Mouse (Mus musculus): ENCODE measurements around the gene Tpst1. TPM values are rescaled to one million over a fixed set of nuclear protein-coding genes. Genes with fewer than 3 reads are reported as not detected.
A peak's percentile ranks its signal among the peaks of the same experiment; 100 is the strongest.
"Not testable (repeated sequence)": the region's sequence is repeated elsewhere in the genome, so short reads cannot be mapped to it uniquely, and the experiment has no call there.

Gene Tpst1
- polyA plus RNA-seq (2014; fragmentation: Nextera tagmentation; extraction: Ambion mirVana), result 57.0 and 63.1 TPM in 2 replicates

GRCm38 (mm10) chr5:130073026-130073425, at the start of gene Tpst1:
Gene Tpst1 (plus strand): TSS chr5:130073326.
- Histone ChIP-seq H3K9me3 (ENCODE audit: control insufficient read depth, low read length) (no peaks in the 10 kb centered on the region), H3K27me3 (ENCODE audit: control insufficient read depth, insufficient read depth, low read length) (no peaks in the 10 kb centered on the region), H3K27ac (ENCODE audit: low read depth, low read length) (no peak within 1 kb of the TSS), H3K9ac (ENCODE audit: low read length) (no peak within 1 kb of the TSS), H3K4me1 (ENCODE audit: control insufficient read depth, insufficient read depth, low read length) (no peaks in the 10 kb centered on the region), H3K4me2 (ENCODE audit: low read depth) (no peak within 1 kb of the TSS), H3K36me3 (ENCODE audit: control insufficient read depth, insufficient read depth, low read length) (no peaks in the 10 kb centered on the region), H3K4me3 (ENCODE audit: low read depth, low read length) (no peak within 1 kb of the TSS)
- 85% methylated on average over 6 of the region's 6 CpGs for WGBS
- no peak for DNase-seq (ENCODE audit: low spot score)
- ATAC-seq (ENCODE audit: insufficient read depth, low FRiP score, low TSS enrichment), result no peak

- Histone ChIP-seq H3K9me3 (ENCODE audit: control insufficient read depth, low read length) (no peaks in the 10 kb centered on the region), H3K27ac (ENCODE audit: low read depth, low read length) (no peak overlapping the region), H3K4me3 (ENCODE audit: low read depth, low read length) (peak overlapping the region; percentile 49), H3K27me3 (ENCODE audit: control insufficient read depth, insufficient read depth, low read length) (no peaks in the 10 kb centered on the region), H3K4me1 (ENCODE audit: control insufficient read depth, insufficient read depth, low read length) (no peaks in the 10 kb centered on the region), H3K36me3 (ENCODE audit: control insufficient read depth, insufficient read depth, low read length) (no peaks in the 10 kb centered on the region), H3K9ac (ENCODE audit: low read length) (peak overlapping the region; percentile 41), H3K4me2 (ENCODE audit: low read depth) (peak overlapping the region; percentile 73)
- under 1% methylated on average over 32 of the region's 32 CpGs for WGBS
- DNase-seq (ENCODE audit: low spot score) (peak; percentile 85), ATAC-seq (ENCODE audit: insufficient read depth, low FRiP score, low TSS enrichment) (peak; percentile 90)
Observed at GRCm38 (mm10) chr5:130023767-130024539, 49.2 kb upstream of the Tpst1 start.

- no peaks in the 10 kb centered on the region for H3K36me3 ChIP-seq (ENCODE audit: control insufficient read depth, insufficient read depth, low read length)
- DNase-seq (ENCODE audit: low spot score) (no peak), ATAC-seq (ENCODE audit: insufficient read depth, low FRiP score, low TSS enrichment) (no peak)
- H3K9ac ChIP-seq (ENCODE audit: low read length), result no peak overlapping the region
- H3K27ac ChIP-seq (ENCODE audit: low read depth, low read length), result no peak overlapping the region
- no peak overlapping the region for H3K4me2 ChIP-seq (ENCODE audit: low read depth)
- H3K4me1 ChIP-seq (ENCODE audit: control insufficient read depth, insufficient read depth, low read length), result peaks cover 2% of the 10 kb centered on the region; the same call in 1 of the 2 replicates
- H3K4me3 ChIP-seq (ENCODE audit: low read depth, low read length), result no peak overlapping the region
- H3K27me3 ChIP-seq (ENCODE audit: control insufficient read depth, insufficient read depth, low read length), result no peaks in the 10 kb centered on the region
- 82% methylated on average over 5 of the region's 5 CpGs for WGBS
- H3K9me3 ChIP-seq (ENCODE audit: control insufficient read depth, low read length), result no peaks in the 10 kb centered on the region
Observed at GRCm38 (mm10) chr5:130027134-130027533, 46.0 kb upstream of the Tpst1 start.

GRCm38 (mm10) chr5:130027696-130028095, 45.4 kb upstream of the Tpst1 start:
- H3K4me3 ChIP-seq (ENCODE audit: low read depth, low read length), result no peak overlapping the region
- peaks cover 2% of the 10 kb centered on the region; the same call in 1 of the 2 replicates for H3K4me1 ChIP-seq (ENCODE audit: control insufficient read depth, insufficient read depth, low read length)
- no peak for DNase-seq (ENCODE audit: low spot score)
- H3K4me2 ChIP-seq (ENCODE audit: low read depth), result no peak overlapping the region
- ATAC-seq (ENCODE audit: insufficient read depth, low FRiP score, low TSS enrichment), result no peak
- H3K27me3 ChIP-seq (ENCODE audit: control insufficient read depth, insufficient read depth, low read length), result no peaks in the 10 kb centered on the region
- 89% methylated on average over 7 of the region's 7 CpGs for WGBS
- no peaks in the 10 kb centered on the region for H3K9me3 ChIP-seq (ENCODE audit: control insufficient read depth, low read length)
- H3K36me3 ChIP-seq (ENCODE audit: control insufficient read depth, insufficient read depth, low read length), result no peaks in the 10 kb centered on the region
- H3K27ac ChIP-seq (ENCODE audit: low read depth, low read length), result no peak overlapping the region
- H3K9ac ChIP-seq (ENCODE audit: low read length), result no peak overlapping the region

- Histone ChIP-seq H3K9me3 (ENCODE audit: control insufficient read depth, low read length) (no peaks in the 10 kb centered on the region), H3K27me3 (ENCODE audit: control insufficient read depth, insufficient read depth, low read length) (no peaks in the 10 kb centered on the region), H3K36me3 (ENCODE audit: control insufficient read depth, insufficient read depth, low read length) (no peaks in the 10 kb centered on the region), H3K4me1 (ENCODE audit: control insufficient read depth, insufficient read depth, low read length) (peaks cover 2% of the 10 kb centered on the region; the same call in 1 of the 2 replicates), H3K4me2 (ENCODE audit: low read depth) (peak within 1 kb of the TSS; percentile 69), H3K27ac (ENCODE audit: low read depth, low read length) (peak within 1 kb of the TSS; percentile 92), H3K4me3 (ENCODE audit: low read depth, low read length) (peak within 1 kb of the TSS; percentile 80), H3K9ac (ENCODE audit: low read length) (peak within 1 kb of the TSS; percentile 88)
- peak; percentile 73; the same call in 1 of the 2 replicates for ATAC-seq (ENCODE audit: insufficient read depth, low FRiP score, low TSS enrichment)
- 2% methylated on average over 51 of the region's 51 CpGs for WGBS
- peak; percentile 85 for DNase-seq (ENCODE audit: low spot score)
Observed at GRCm38 (mm10) chr5:130029142-130029897, 43.8 kb upstream of the Tpst1 start, which contains the start of the genes Asl and Crcp. Gene Asl (minus strand): TSS chr5:130029247. Gene Crcp (plus strand): TSS chr5:130029290.

GRCm38 (mm10) chr5:130031410-130032390, 41.4 kb upstream of the Tpst1 start:
- Histone ChIP-seq H3K4me1 (ENCODE audit: control insufficient read depth, insufficient read depth, low read length) (peaks cover 2% of the 10 kb centered on the region; the same call in 1 of the 2 replicates), H3K9me3 (ENCODE audit: control insufficient read depth, low read length) (no peaks in the 10 kb centered on the region), H3K4me2 (ENCODE audit: low read depth) (no peak overlapping the region), H3K9ac (ENCODE audit: low read length) (no peak overlapping the region), H3K27me3 (ENCODE audit: control insufficient read depth, insufficient read depth, low read length) (no peaks in the 10 kb centered on the region), H3K36me3 (ENCODE audit: control insufficient read depth, insufficient read depth, low read length) (no peaks in the 10 kb centered on the region), H3K4me3 (ENCODE audit: low read depth, low read length) (no peak overlapping the region), H3K27ac (ENCODE audit: low read depth, low read length) (no peak overlapping the region)
- WGBS, result 94% methylated on average over 19 of the region's 19 CpGs
- no peak for ATAC-seq (ENCODE audit: insufficient read depth, low FRiP score, low TSS enrichment)
- DNase-seq (ENCODE audit: low spot score), result no peak

- no peak for ATAC-seq (ENCODE audit: insufficient read depth, low FRiP score, low TSS enrichment)
- peaks cover 5% of the 10 kb centered on the region; the same call in 1 of the 2 replicates for H3K36me3 ChIP-seq (ENCODE audit: control insufficient read depth, insufficient read depth, low read length)
- H3K4me3 ChIP-seq (ENCODE audit: low read depth, low read length), result no peak overlapping the region
- no peak overlapping the region for H3K4me2 ChIP-seq (ENCODE audit: low read depth)
- H3K9ac ChIP-seq (ENCODE audit: low read length), result no peak overlapping the region
- 88% methylated on average over 2 of the region's 2 CpGs for WGBS
- no peaks in the 10 kb centered on the region for H3K27me3 ChIP-seq (ENCODE audit: control insufficient read depth, insufficient read depth, low read length)
- H3K27ac ChIP-seq (ENCODE audit: low read depth, low read length), result no peak overlapping the region
- peaks cover 2% of the 10 kb centered on the region; the same call in 1 of the 2 replicates for H3K4me1 ChIP-seq (ENCODE audit: control insufficient read depth, insufficient read depth, low read length)
- no peak for DNase-seq (ENCODE audit: low spot score)
- no peaks in the 10 kb centered on the region for H3K9me3 ChIP-seq (ENCODE audit: control insufficient read depth, low read length)
Observed at GRCm38 (mm10) chr5:130033869-130034268, 39.3 kb upstream of the Tpst1 start.

GRCm38 (mm10) chr5:130036300-130036699, 36.8 kb upstream of the Tpst1 start:
- not testable (repeated sequence) for H3K4me2 ChIP-seq (ENCODE audit: low read depth); H3K4me1 ChIP-seq (ENCODE audit: control insufficient read depth, insufficient read depth, low read length); H3K27ac ChIP-seq (ENCODE audit: low read depth, low read length); DNase-seq (ENCODE audit: low spot score); ATAC-seq (ENCODE audit: insufficient read depth, low FRiP score, low TSS enrichment); H3K4me3 ChIP-seq (ENCODE audit: low read depth, low read length); H3K9me3 ChIP-seq (ENCODE audit: control insufficient read depth, low read length); H3K36me3 ChIP-seq (ENCODE audit: control insufficient read depth, insufficient read depth, low read length); H3K9ac ChIP-seq (ENCODE audit: low read length); H3K27me3 ChIP-seq (ENCODE audit: control insufficient read depth, insufficient read depth, low read length)
- WGBS, result 62% methylated on average over 2 of the region's 2 CpGs
